Mouse (Mus musculus) heart, adult 2 months (tissue): Measurements from ENCODE around the gene Cyp24a1. TPM values are rescaled to one million over a fixed set of nuclear protein-coding genes. Genes with fewer than 3 reads are reported as not detected.

Source experiments
- DNase-seq, 2 experiments: peaks; one replicate each; pipeline ENCODE4 v3.0.0; 2021
- H3K27ac ChIP-seq: fragments of 200-600 bp; 2 replicates; pipeline ENCODE4 v1.8.1; 2022
- H3K27me3 ChIP-seq: fragments of 200-500 bp; 2 replicates; pipeline ENCODE4 v1.6.1; 2012; ENCODE audit warnings: mild to moderate bottlenecking, low read length, inconsistent platforms, mixed read lengths; ENCODE audit not compliant: control insufficient read depth, insufficient read depth
- H3K36me3 ChIP-seq: fragments of 200-500 bp; 2 replicates; pipeline ENCODE4 v1.6.1; 2012; ENCODE audit warnings: low read length, inconsistent platforms; ENCODE audit not compliant: control insufficient read depth, insufficient read depth
- H3K4me1 ChIP-seq: fragments of 200-500 bp; 2 replicates; pipeline ENCODE4 v1.6.1; 2011; ENCODE audit warnings: low read length; ENCODE audit not compliant: control insufficient read depth, insufficient read depth
- H3K4me3 ChIP-seq: fragments of 200-600 bp; 2 replicates; pipeline ENCODE4 v1.8.1; 2022
- H3K79me2 ChIP-seq: fragments of 200-500 bp; replicated peaks from 2 replicates; pipeline ENCODE4 v1.6.1; 2012; ENCODE audit warnings: mild to moderate bottlenecking, inconsistent platforms, low read length, moderate library complexity, mixed read lengths; ENCODE audit not compliant: control insufficient read depth, insufficient read depth
- H3K9ac ChIP-seq: fragments of 200-500 bp; 2 replicates; pipeline ENCODE4 v1.6.1; 2012; ENCODE audit warnings: low read depth, mild to moderate bottlenecking, control low read depth, inconsistent platforms, low read length, mixed read lengths
- CTCF ChIP-seq: fragments of 200-600 bp; IDR thresholded peaks from 2 replicates; pipeline ENCODE4 v1.8.1; 2022; ENCODE audit warnings: antibody characterized with exemption, mild to moderate bottlenecking, moderate library complexity
- EP300 ChIP-seq: fragments of 200-500 bp; IDR thresholded peaks from 2 replicates; pipeline ENCODE4 v1.6.1; 2011; ENCODE audit warnings: low read depth, low read length, control low read depth; ENCODE audit not compliant: insufficient read depth
- POLR2A ChIP-seq: fragments of 200-500 bp; IDR thresholded peaks from 2 replicates; pipeline ENCODE4 v1.6.1; 2011; ENCODE audit warnings: mild to moderate bottlenecking, low read depth, low read length, control low read depth; ENCODE audit not compliant: insufficient read depth
- WGBS: fragments of 180-500 bp; shearing (Covaris S2); methylation state at CpG from one replicate; pipeline ENCODE4 v1.1.7; 2018; 5-methylcytosine and 5-hydroxymethylcytosine counted together
- intact Hi-C: fragments of 180-260 bp; cut with DNase I; formaldehyde crosslinking; loops from one replicate; pipeline ENCODE4 v1.15.1; 2025
- polyA plus RNA-seq: library from polyadenylated mRNA; depleted of rRNA; stranded (reverse); fragments of >200 nt; gene quantifications from 2 replicates; pipeline ENCODE4 v1.2.3, GENCODE M21; 2012
- total RNA-seq, 2 experiments: library from RNA; stranded (reverse); gene quantifications; 2 replicates each; pipeline ENCODE4 v1.2.3; 2021

The Cyp24a1 gene
- total and polyA plus RNA-seq, 3 experiments: not detected

- Histone ChIP-seq H3K4me3 (no peak overlapping the region), H3K79me2 (no peaks in the 10 kb centered on the region), H3K36me3 (no peaks in the 10 kb centered on the region), H3K27me3 (no peaks in the 10 kb centered on the region; the same call in 1 of the 2 replicates), H3K9ac (no peak overlapping the region), H3K4me1 (no peaks in the 10 kb centered on the region), H3K27ac (no peak overlapping the region)
- no peak for DNase-seq
- TF ChIP-seq EP300 (no peak), CTCF (no peak), POLR2A (no peak)
- WGBS: 69% methylated on average over 3 of the region's 3 CpGs
- intact Hi-C loops: no loop called here
Measured at GRCm38 (mm10) chr2:170475164-170475563, 21.8 kb downstream of the Cyp24a1 start.

- no peak for DNase-seq
- intact Hi-C loops: no loop called here
- 94% methylated on average over 5 of the region's 5 CpGs for WGBS
Measured at GRCm38 (mm10) chr2:170474125-170474524, 22.8 kb downstream of the Cyp24a1 start.

GRCm38 (mm10) chr2:170470591-170470990 lies 26.4 kb downstream of the Cyp24a1 start:
- intact Hi-C loops: no loop called here
- Histone ChIP-seq H3K79me2 (no peaks in the 10 kb centered on the region), H3K36me3 (no peaks in the 10 kb centered on the region), H3K4me3 (no peak overlapping the region), H3K9ac (no peak overlapping the region), H3K27me3 (no peaks in the 10 kb centered on the region), H3K27ac (no peak overlapping the region), H3K4me1 (0 out of 2 replicates have a peak, but pooled peaks cover 1% of the 10 kb centered on the region)
- no peak for TF ChIP-seq CTCF
- 82% methylated on average over 5 of the region's 5 CpGs for WGBS
- no peak for DNase-seq

More at GRCm38 (mm10) chr2:170474125-170474524, 22.8 kb downstream of the Cyp24a1 start:
- TF ChIP-seq EP300 (no peak), CTCF (no peak), POLR2A (no peak)
- Histone ChIP-seq H3K4me3 (no peak overlapping the region), H3K9ac (no peak overlapping the region), H3K27me3 (no peaks in the 10 kb centered on the region), H3K4me1 (0 out of 2 replicates have a peak, but pooled peaks cover 1% of the 10 kb centered on the region), H3K27ac (no peak overlapping the region), H3K79me2 (no peaks in the 10 kb centered on the region), H3K36me3 (no peaks in the 10 kb centered on the region)

- intact Hi-C loops: no loop called here
- TF ChIP-seq POLR2A: no peak
- TF ChIP-seq EP300: no peak
- no peak for TF ChIP-seq CTCF
- no peak overlapping the region for H3K27ac ChIP-seq
- 9% methylated on average over 10 of the region's 10 CpGs for WGBS
- no peaks in the 10 kb centered on the region for H3K79me2 ChIP-seq
- H3K4me3 ChIP-seq: no peak overlapping the region
- H3K27me3 ChIP-seq: no peaks in the 10 kb centered on the region
- no peak overlapping the region for H3K9ac ChIP-seq
- peak; percentile 12 to 23 for DNase-seq
- H3K4me1 ChIP-seq: 0 out of 2 replicates have a peak, but pooled peaks cover 1% of the 10 kb centered on the region
- H3K36me3 ChIP-seq: no peaks in the 10 kb centered on the region
Measured at GRCm38 (mm10) chr2:170469616-170470308, 27.2 kb downstream of the Cyp24a1 start.

GRCm38 (mm10) chr2:170468009-170468408 lies 28.9 kb downstream of the Cyp24a1 start:
- Histone ChIP-seq H3K4me1 (0 out of 2 replicates have a peak, but pooled peaks cover 1% of the 10 kb centered on the region), H3K27me3 (no peaks in the 10 kb centered on the region), H3K36me3 (no peaks in the 10 kb centered on the region), H3K4me3 (no peak overlapping the region), H3K27ac (no peak overlapping the region), H3K79me2 (no peaks in the 10 kb centered on the region), H3K9ac (no peak overlapping the region)
- TF ChIP-seq EP300 (no peak), CTCF (peak; percentile 56), POLR2A (no peak)
- intact Hi-C loops: no loop called here
- DNase-seq: no peak

GRCm38 (mm10) chr2:170464817-170465216 lies 32.1 kb downstream of the Cyp24a1 start:
- Histone ChIP-seq H3K27ac (no peak overlapping the region), H3K9ac (no peak overlapping the region), H3K36me3 (no peaks in the 10 kb centered on the region), H3K27me3 (no peaks in the 10 kb centered on the region), H3K4me1 (0 out of 2 replicates have a peak, but pooled peaks cover 1% of the 10 kb centered on the region), H3K4me3 (no peak overlapping the region), H3K79me2 (no peaks in the 10 kb centered on the region)
- 21% methylated on average over 4 of the region's 4 CpGs for WGBS
- intact Hi-C loops: no loop called here
- DNase-seq: no peak
- TF ChIP-seq EP300 (no peak), POLR2A (no peak)
